Mouse (Mus musculus) ovary, postnatal 10 days (tissue): ENCODE measurements around the gene Acvr2b.

Experiments used
- DNase-seq: peaks from one replicate; pipeline ENCODE4 v3.0.0; 2022; ENCODE audit warnings: low spot score

Gene Acvr2b

GRCm38 (mm10) chr9:119408898-119409664 is 7.2 kb downstream of the Acvr2b start:
- no peak for DNase-seq

- DNase-seq = no peak
These were observed 7.9 kb downstream of the Acvr2b start for GRCm38 (mm10) chr9:119409864-119410263.

GRCm38 (mm10) chr9:119418025-119418424 is 16.1 kb downstream of the Acvr2b start:
- no peak for DNase-seq

- no peak for DNase-seq
These were observed 18.0 kb downstream of the Acvr2b start for GRCm38 (mm10) chr9:119419852-119420438.

GRCm38 (mm10) chr9:119425217-119425975 is 23.5 kb downstream of the Acvr2b start:
- no peak for DNase-seq

GRCm38 (mm10) chr9:119425976-119426415 is 24.1 kb downstream of the Acvr2b start:
- no peak for DNase-seq

- DNase-seq = no peak
These were observed 24.6 kb downstream of the Acvr2b start for GRCm38 (mm10) chr9:119426483-119426882.

GRCm38 (mm10) chr9:119430311-119430710 is 28.4 kb downstream of the Acvr2b start:
- peak; percentile 44 for DNase-seq

GRCm38 (mm10) chr9:119435855-119436254 is 33.9 kb downstream of the Acvr2b start:
- DNase-seq = no peak

GRCm38 (mm10) chr9:119438065-119438464 is 36.1 kb downstream of the Acvr2b start:
- DNase-seq = no peak

- no peak for DNase-seq
These were observed 36.6 kb downstream of the Acvr2b start for GRCm38 (mm10) chr9:119438498-119439000.

GRCm38 (mm10) chr9:119444738-119445429 is 43.0 kb downstream of the Acvr2b start, which contains the start of gene Exog:
Exog (plus strand) TSS chr9:119444943.
- peak; percentile 98 for DNase-seq

GRCm38 (mm10) chr9:119445737-119446136 is 43.8 kb downstream of the Acvr2b start:
- no peak for DNase-seq

GRCm38 (mm10) chr9:119455967-119456366 is 54.0 kb downstream of the Acvr2b start:
- DNase-seq = no peak

- DNase-seq = no peak
These were observed 55.2 kb downstream of the Acvr2b start for GRCm38 (mm10) chr9:119457122-119457521.

GRCm38 (mm10) chr9:119460410-119460809 is 58.5 kb downstream of the Acvr2b start:
- DNase-seq = peak; percentile 27

- no peak for DNase-seq
These were observed 63.1 kb downstream of the Acvr2b start for GRCm38 (mm10) chr9:119465056-119465455.

GRCm38 (mm10) chr9:119465595-119465994 is 63.7 kb downstream of the Acvr2b start:
- DNase-seq = no peak

- no peak for DNase-seq
These were observed 67.9 kb downstream of the Acvr2b start for GRCm38 (mm10) chr9:119469691-119470353.

- no peak for DNase-seq
These were observed 70.5 kb downstream of the Acvr2b start for GRCm38 (mm10) chr9:119472412-119472918.

GRCm38 (mm10) chr9:119473011-119473410 is 71.1 kb downstream of the Acvr2b start:
- no peak for DNase-seq
